Comparison of ENCODE assay signal across 1 mouse cellular context in the genomic region with DNA sequence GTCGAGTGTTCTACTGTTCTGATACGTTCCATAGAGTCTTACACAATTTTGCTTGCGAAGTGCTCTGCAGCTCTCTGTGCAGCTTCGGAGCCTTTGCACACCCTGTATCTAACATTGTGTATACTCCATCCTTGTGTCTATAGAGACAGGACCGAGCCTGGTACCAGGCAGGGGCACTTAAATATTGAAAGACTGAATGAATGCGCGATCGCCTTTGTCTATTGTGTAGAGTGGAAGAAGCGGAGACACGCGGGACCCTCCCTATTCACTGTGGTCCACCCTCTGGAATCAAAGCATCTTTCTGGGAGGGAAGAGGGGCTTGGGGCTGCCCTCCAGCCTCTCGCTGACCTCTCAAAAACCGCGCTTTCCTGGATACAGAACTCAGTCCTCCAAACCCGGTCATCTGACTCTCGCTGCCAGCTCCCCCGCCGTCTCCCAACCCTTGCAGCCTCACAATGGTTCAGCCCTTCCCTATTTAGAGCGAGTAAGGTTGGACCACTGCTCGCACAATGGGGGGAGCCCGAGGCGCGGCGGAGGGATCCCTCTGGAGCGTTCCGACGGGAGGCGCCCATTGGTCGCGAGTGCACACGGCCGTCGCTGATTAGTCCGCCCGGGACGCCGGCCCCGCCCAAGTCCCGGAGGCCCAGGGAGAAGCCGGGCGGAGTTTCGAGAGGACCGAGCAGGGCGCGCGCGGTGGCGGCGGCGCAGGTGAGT.
TF ChIP-seq lines count a peak whose summit lies in the region.

Gene Gipc1 (plus strand): TSS at position 648 of the 714 bp plus-strand sequence.

TF ChIP-seq in MEL, 35 proteins besides CTCF, POLR2A, EP300 and RAD21 (continued from another document):
- TF ChIP-seq POLR2AphosphoS2 (IDR thresholded peaks at IDR 0.05; ENCODE audit: low read length), result peak; percentile 61; the same call in 1 of the 2 replicates
- no peak for TF ChIP-seq MYC (IDR thresholded peaks at IDR 0.05; ENCODE audit: low read depth, low read length)
- peak; percentile 34; the same call in 1 of the 2 replicates for TF ChIP-seq TBP (IDR thresholded peaks at IDR 0.05; ENCODE audit: low read depth, low read length)
- TF ChIP-seq NELFE (IDR thresholded peaks at IDR 0.05; ENCODE audit: low read depth, low read length), result peak; percentile 74; the same call in 1 of the 2 replicates
- no peak for TF ChIP-seq MEF2A (IDR thresholded peaks at IDR 0.05; ENCODE audit: extremely low read depth, insufficient replicate concordance, low read depth, low read length, poor library complexity, severe bottlenecking)
- no peak for TF ChIP-seq GABPA (IDR thresholded peaks at IDR 0.05; ENCODE audit: low read depth, low read length)
- no peak for TF ChIP-seq BHLHE40 (IDR thresholded peaks at IDR 0.05; ENCODE audit: borderline replicate concordance, low read depth, low read length)
- TF ChIP-seq TCF12 (IDR thresholded peaks at IDR 0.05; ENCODE audit: low read depth, low read length), result peak; percentile 60; the same call in 1 of the 2 replicates
- TF ChIP-seq KAT2A (conservative IDR thresholded peaks at IDR 0.05; ENCODE audit: low read depth, low read length), result peak; percentile 78
- TF ChIP-seq RCOR1 (IDR thresholded peaks at IDR 0.05; ENCODE audit: low read depth, low read length), result no peak
- no peak for TF ChIP-seq UBTF (IDR thresholded peaks at IDR 0.05; ENCODE audit: borderline replicate concordance, insufficient read depth, low read depth, low read length)
- peak; percentile 99 for TF ChIP-seq CHD1 (IDR thresholded peaks at IDR 0.05; ENCODE audit: low read depth, low read length)
- no peak for TF ChIP-seq MYB (IDR thresholded peaks at IDR 0.05; ENCODE audit: low read depth, low read length)
- TF ChIP-seq TAL1 (IDR thresholded peaks at IDR 0.05; ENCODE audit: low read length), result no peak
- peak; percentile 71 for TF ChIP-seq SIN3A (IDR thresholded peaks at IDR 0.05; ENCODE audit: low read length)
